Mouse (Mus musculus): ENCODE measurements around the gene Hspb7.

The Hspb7 gene

DNA sequence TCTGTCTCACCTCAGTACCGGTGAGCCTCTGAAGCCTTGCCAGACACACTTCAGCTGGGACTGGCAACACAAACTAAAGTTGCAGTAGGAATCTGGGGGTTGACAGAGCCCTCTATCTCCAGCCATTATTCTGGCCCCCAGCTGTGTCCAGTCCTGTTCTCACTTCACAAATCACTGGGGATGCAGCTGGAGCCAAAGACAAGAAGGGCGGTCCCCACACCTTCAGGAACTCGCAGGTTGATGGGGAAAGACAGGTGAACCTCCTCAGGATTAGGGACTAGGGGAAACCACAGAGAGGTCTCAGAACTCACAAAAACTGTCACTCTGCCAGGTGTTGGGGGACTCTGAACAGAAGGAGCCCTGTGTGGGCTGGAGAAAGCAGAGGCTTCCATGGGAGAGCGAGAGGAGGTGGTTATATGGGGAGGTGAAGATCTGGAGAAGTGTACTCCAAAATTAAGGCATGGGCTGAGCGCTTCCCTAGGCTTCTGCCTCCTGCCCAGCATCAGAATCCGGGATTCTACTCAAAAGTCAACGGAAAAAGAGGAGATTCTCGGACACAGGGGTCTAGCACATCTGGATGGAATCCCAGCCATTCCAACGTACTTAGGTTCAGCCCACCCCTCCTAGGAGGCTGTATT is at the start of gene Hspb7:
Gene Hspb7, plus strand, starts transcription at position 588 of the 638 bp plus-strand sequence.
- no peak for DNase-seq (ENCODE audit: low read depth in 1 of 2, low spot score in 2 of 2)

DNA sequence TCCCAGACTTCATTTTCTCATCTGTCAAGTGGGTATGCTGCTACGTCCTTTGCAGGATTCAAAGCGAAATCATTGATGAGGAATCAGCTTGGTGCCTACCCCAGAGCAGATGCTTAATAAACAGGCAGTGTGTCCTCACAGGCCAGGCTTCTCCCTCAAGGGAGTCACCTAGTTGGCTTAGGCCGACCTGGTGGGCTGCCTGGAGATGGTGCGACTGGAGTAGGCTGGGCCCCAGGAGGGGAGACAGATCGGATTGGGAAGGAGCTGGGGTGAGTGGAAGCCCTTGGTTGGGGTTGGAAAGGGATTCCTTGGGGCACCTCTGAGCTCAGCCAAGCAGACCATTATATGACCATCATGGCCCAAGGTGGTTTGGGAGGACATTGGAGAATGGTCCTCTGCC is 48.2 kb upstream of the Hspb7 start:
- no peak for DNase-seq (ENCODE audit: low read depth in 1 of 2, low spot score in 2 of 2)

DNA sequence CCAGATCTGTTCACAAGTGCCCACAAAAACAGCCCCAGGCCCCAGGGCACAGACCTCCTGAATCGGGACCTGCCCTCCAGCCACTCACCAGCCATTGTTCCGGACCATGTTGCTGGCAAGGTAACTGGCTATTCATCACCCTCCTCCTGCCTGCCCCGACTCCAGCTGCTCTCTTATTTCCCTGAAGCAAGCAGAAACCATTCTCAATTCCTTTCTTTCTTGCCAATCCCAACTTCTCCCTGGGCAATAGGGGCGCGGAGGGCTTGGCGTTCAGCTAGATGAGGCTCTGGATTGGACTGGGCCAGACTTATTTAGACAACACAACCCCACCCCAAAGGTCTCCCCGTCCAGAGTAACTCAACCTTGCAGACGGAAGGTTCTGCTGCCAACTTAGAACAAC is 40.9 kb upstream of the Hspb7 start:
- DNase-seq (ENCODE audit: low read depth in 1 of 2, low spot score in 2 of 2): no peak

DNA sequence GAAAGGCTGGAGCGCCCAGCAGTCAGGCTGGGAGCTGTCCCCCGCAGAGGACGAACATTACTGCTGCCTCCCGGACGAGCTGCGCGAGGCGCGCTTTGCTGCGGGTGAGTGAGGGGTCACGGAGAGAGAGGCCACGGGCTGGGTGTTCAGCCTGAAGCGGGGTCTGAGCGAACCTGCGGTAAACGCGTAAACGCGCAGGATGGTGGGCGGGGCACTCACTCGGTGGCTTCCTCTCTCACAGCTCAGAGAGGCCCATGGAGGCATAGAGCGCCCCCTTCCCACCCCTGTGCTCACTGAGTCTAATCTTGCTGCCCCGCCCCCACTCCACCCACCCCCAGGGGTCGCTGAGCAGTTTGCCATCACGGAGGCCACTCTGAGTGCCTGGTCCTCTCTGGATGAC is 38.2 kb upstream of the Hspb7 start:
- DNase-seq (ENCODE audit: low read depth in 1 of 2, low spot score in 2 of 2): no peak

DNA sequence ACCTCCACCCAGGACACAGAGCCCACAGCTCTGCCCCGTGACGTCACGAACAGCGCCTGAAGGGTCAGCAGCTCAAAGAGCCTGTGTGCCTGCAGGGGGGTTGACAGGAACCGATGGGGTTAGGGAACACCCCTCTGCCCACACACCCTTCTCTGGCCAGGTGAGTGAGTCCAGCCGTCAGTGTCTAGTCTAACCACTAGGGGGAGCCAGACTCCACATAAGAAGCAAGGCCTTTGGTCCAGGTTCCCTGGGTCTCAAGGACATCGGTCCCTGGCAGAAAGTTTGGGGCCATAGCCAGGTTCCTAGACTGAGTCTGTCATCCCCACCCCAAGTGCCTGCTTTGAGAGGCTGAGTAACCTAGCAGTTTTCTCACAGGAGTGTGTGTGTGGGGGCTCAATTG is 35.3 kb upstream of the Hspb7 start:
- DNase-seq (ENCODE audit: low read depth in 1 of 2, low spot score in 2 of 2): no peak

DNA sequence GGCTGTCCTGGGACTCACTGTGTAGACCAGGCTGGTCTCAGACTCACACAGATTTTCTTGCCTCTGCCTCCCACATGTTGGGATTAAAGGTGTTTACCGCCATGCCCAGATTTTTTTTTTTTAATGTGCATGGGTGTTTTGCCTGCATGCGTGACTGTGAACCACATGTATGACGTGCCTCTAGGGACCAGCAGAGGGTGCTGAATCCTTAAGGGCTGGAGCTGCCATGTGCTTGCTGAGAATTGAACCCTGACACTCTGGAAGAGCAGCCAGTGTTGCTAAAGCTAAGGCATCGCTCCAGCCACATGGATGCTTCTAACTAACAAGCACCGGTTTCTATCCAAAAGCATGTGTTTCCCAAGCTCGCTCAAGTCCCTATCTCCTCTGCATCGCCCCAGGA is 34.4 kb upstream of the Hspb7 start:
- DNase-seq (ENCODE audit: low read depth in 1 of 2, low spot score in 2 of 2): no peak

DNA sequence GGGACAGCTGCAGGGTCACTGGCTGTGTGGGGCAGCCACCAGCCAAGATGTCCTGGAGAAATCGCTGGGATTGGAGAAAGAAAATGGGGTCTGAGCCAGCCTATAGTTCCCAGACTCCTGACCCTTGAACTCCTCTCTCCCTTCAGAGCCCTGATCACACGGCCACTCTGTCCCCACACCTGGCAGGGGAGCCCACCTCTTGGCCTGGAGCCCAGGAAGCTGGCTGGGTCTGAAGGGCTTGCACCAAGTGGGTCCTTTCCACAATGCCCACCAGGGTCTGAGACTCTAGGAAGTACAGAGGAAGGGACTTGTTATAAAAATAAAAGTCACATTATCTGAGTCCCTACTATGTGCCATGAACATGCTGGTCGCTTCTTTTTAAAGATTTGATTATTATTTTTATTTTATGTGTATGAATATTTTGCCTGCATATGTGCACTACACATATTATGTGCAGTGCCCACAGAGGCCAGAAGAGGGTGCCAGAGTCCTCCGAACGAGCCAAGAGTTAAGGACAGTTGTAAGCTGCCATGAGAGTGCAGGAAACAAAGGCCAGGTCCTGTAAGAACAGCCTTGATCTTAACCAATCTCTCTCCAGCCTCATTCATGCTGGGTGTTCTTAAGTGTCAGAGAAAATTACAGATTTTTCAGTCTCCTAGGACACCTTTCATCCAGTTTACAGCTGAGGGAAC is 33.3 kb upstream of the Hspb7 start:
- peak in 1 of 2 experiments; percentile 53 for DNase-seq (ENCODE audit: low read depth in 1 of 2, low spot score in 2 of 2)

DNA sequence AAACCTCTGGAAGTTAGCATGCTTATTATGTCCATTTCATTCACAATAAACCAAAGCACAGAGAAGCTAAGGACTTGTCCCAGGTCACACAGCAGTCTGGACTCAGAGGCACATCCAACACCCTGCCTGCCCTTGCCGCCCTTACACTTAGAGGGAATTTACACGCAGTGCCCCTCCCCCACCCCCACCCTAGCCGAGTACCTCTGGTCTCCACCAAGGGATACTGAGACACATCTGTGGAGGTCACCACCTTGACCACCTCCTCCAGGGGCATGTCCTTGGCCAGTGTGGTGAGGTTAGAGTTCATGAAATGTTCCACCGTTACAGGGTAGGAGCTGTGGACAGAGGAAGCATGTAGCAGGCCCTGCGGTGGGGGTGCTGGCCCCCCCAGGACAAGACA is 32.6 kb upstream of the Hspb7 start:
- DNase-seq (ENCODE audit: low read depth in 1 of 2, low spot score in 2 of 2): no peak

DNA sequence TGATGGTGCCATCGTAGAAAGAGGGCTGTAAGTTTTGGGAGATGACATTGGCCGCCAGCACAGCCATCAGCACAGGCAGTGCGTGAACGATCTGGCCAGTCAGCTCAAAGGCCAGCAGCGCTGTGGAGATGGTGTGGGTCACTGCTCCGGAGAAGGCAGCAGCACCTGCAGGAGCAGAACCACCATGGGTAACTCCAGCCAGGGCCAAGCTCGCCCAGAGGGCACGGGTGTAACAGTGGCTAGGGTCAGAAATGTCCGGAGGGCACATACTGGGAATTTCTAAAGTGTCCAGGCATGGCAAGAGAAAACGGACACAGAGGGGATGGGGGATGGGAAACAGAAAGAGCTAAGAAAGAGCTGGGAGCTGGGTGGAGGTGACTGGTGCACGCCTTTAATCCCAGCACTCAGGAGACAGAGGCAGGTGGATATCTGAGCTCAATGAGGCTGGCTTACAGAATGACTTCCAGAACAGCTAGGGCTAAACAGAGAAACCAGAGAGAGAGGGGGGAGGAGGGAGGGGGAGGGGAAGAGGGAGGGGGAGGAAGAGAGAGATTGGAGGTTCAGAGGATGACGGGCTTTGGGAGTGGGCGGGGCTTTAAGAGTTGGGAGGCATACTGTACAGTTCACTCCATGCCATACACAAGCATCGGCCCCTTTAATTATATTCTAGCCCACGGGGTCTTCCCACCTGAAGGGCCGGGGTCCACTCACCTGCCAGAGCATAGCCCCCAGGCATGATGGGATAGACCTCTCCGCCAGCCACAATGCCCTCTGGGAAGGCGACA is 31.0 kb upstream of the Hspb7 start:
- DNase-seq (ENCODE audit: low read depth in 1 of 2, low spot score in 2 of 2): no peak

DNA sequence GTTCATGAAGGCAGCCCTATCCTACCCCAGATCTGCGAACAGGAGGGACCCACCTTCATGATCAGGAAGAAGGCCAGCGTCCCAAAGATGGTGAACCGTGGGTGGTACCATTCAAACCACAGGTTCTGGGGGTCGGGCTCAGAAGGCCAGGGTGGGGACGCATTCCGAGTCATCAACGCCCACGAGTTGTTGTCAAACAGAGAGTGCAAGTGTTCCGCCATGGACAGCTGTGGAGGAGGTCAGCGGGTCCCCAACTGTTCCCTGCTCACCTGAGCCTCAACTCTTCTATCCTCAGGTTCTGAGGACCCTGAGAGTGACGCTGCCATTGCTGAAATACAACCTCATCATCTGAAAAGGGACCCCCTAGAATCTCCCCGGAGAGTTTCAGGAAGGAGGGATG is 29.3 kb upstream of the Hspb7 start:
- DNase-seq (ENCODE audit: low read depth in 1 of 2, low spot score in 2 of 2): no peak

DNA sequence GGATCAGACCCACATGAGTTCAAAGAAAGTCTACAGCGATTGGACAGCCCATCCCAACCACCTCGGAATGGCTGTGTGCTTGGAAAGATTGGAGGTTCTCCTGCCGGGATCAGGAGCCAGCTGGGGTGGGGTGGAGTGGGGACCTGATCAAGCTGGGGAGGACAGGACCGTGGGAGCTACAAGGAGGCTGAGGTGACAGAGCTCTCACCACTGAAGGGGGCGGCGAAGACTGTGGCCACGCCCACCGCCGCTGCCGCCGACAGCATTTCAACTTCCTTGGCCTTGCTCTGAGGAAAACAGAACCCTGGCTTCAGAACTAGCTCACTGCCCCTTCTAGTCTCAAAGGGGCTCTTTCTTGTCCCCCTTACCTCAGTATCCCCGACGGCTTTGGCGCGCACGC is 25.8 kb upstream of the Hspb7 start:
- DNase-seq (ENCODE audit: low read depth in 1 of 2, low spot score in 2 of 2): no peak

DNA sequence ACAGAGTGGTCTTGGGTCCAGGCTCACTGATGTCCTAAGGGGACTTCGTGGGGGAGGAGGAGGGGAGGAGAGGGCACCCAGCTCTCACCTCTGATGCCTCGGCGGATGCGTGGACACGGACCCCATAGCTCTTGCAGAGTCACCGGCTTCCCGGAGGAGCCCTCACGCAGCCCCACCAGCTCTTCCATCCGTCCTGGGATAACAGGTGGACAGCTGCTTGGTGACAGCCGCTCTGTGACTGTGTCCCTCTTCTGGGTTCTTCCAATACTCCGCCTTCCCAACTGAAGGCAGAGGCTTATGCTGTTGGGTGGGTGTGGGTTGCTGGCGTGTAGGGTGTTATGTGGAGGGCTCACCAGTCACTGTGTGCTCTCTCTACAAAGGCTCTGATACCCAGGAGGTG is 22.7 kb upstream of the Hspb7 start:
- no peak for DNase-seq (ENCODE audit: low read depth in 1 of 2, low spot score in 2 of 2)

DNA sequence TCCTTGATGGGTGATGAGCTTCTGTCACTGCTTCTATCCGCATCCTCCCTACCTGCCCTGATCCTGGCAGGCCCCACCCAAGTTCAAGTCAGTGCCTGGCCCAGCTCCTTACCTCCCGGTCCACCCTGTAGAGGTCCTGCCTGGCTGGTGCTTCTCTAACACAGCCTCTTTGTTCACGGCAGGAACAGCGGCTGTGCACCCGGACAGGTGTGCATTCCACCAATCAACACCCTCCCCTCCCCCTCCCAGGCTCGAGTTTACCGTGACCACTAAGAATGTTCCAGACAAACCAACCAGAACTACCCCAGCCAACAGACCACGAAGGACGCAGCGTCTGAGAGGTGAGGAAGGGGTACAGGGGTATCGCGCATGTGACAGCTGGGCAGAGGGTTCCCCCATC is 22.0 kb upstream of the Hspb7 start, which contains the start of gene Clcnka:
Gene Clcnka, minus strand, starts transcription at position 180 of the 400 bp plus-strand sequence.
- no peak for DNase-seq (ENCODE audit: low read depth in 1 of 2, low spot score in 2 of 2)

DNA sequence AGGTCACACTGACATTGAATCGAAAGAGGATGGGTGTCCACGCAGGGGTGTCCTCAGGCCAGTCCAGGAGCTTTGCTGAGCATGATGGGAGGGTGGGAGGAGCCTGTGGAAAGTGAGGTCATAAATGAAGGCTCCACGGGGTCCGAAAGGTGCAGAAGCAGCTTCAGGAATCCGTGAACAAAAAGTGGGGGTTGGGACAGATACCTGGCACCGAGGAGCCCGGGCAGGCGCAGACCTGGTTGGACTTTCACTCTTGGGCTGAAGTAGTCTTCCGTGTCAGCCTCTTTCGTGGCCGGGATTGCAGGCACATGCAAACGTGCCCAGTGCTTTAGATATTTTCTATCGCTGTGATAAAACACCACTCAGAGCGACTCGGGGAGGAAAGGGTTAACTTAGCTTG is 20.4 kb upstream of the Hspb7 start:
- no peak for DNase-seq (ENCODE audit: low read depth in 1 of 2, low spot score in 2 of 2)

DNA sequence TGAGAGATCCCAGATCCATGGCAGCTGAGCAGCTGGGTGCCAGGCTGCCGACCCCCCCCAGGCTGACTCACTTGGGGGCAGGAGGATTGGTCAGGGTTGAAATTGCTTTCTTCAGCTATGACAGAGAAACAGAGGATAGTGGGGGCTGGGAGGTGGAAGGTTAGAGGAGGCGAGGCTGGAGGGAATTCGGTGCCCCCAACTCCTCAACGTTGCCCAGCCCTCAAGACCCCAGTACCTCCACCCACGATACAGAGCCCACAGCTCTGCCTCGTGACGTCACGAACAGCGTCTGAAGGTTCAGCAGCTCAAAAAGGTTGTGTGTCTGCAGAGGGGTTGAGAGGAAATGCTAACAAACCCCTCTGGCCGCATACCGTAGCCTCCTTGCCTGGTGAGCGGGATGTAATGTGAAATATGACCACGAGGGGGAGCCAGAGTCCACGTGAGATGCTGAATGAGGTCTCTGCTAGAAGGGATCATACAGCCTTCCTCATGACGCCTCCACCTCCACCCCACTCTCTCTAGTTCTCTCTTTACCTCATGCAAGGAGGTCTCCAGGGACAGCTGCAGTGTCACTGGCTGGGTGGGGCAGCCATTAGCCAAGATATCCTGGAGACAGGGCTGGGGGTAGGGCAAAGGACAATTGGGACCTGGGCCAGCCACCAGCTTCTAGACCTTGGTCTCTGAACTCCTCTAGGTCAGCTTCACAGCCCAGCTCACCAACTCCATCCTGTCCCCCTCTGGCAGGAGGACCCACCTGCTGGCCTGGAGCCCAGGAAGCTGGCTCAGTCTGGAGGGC is 15.9 kb upstream of the Hspb7 start:
- peak; percentile 33 to 79 for DNase-seq (ENCODE audit: low read depth in 1 of 2, low spot score in 2 of 2)

DNA sequence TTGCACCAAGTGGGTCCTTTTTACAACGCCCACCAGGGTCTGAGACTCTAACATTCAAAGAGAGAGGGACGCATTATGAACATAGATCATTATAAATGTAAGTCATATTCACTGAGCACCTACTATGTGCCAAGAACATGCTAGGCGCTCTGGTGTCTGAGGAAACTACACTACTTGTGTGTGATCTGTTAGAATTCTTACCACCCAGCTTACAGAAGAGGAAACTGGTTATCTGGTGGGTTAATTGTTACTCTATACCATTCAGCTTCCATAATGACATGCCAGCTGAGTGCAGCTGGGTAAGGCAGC is 15.3 kb upstream of the Hspb7 start:
- DNase-seq (ENCODE audit: low read depth in 1 of 2, low spot score in 2 of 2): no peak

DNA sequence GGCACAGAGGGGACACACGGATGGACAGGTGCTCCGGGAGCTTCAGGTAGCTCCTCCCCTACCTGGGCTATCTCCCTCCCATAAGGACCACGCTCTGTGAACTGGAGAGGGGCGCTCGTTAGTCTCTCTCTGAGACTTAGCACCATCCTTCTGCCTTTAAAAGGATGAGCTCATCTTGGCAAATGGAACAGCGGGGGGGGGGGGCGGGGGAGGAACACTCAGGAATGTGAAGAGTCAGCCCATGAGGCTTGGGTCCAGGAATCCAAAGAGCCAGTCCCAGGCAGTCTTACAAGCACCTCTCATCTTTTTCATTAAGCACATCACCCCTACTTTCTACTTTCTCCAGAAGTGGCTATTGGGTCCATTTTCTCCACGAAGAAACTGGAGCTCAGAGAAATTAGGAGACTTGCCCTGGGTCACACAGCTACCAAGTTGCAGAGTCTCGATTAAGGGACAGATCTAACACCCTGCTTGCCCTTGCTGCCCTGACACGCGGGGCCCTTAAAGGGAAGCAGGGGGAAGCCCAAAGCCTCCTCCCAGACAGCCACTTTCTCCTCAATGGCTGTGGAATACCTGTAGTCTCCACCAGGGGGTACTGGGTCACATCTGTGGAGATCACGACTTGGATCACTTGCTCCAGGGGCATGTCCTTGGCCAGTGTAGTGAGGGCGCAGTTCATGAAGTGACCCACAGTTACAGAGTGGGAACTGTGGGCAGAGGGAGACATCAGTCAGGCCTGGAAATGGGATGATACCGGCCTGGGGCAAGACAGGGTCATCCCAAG is 13.9 kb upstream of the Hspb7 start:
- peak in 1 of 2 experiments; percentile 41 for DNase-seq (ENCODE audit: low read depth in 1 of 2, low spot score in 2 of 2)

DNA sequence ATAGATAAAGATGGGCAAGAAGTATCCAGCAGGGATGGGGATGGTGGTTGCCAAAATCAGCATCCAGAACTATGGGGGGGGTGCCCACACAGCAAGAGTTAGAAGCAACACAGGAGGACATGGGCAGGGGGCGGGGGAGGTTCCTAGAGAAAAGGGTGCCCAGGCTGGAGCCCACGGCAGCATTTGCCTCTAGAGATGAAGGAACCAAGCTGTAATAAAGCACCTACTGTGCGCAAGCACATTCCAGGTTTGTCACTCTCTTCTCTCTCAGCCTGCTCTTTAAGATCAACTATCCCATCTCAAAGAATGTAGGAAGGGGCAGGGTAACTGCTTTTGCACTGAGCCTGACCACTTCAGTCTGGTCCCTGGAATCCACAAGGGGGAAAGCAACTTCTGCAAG is 12.0 kb upstream of the Hspb7 start:
- DNase-seq (ENCODE audit: low read depth in 1 of 2, low spot score in 2 of 2): no peak

DNA sequence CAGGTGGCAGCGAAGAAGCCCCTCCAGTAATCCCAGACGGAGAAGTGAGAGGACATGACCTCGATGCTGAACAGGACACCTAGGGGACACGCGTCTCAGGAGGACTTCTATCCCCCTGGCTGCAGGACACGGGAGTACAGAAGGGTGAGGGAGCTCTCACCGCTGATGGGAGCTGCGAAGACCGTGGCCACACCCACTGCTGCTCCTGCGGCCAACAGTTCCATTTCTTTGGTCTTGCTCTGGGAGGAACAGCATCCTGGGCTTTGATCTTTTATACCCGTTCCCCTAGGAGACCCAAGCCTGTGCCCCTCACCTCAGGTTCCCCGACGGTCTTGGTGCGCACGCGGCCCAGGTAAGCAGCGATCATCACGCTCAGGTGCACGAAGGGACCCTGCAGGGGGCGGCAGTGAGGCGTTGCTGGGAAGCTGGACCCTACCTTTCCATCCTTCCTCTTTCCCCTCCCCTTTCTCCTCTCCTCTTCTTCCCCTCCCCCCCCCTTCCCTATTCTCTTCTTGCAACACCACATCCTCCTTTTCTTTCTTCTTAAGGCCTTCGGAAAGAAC is 9.1 kb upstream of the Hspb7 start:
- no peak for DNase-seq (ENCODE audit: low read depth in 1 of 2, low spot score in 2 of 2)

DNA sequence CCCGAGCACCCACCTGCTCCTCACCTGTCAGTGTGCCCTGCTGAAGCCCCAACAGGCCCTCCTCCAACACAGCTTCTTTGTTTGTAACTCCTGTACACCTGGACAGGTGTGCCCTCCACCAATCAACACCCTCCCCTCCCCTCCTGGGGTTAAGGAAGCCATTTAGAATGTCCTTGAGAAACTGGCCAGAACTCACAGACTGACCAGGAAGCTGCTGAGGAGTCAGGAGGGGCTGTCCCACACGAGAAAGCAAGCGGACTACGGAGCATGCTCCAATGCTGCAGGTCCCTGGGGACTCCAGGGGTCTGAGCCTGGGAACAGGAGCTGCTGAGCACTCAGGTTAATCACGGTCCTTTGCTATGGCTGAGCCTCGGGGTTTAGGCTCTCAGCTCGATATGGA is 4.7 kb upstream of the Hspb7 start, which contains the start of gene Clcnkb:
Gene Clcnkb, minus strand, starts transcription at position 91 of the 400 bp plus-strand sequence.
- DNase-seq (ENCODE audit: low read depth in 1 of 2, low spot score in 2 of 2): no peak

Data from monocyte, adult 2 months (primary cell).